Mouse (Mus musculus) gastrocnemius, adult 2 months (tissue): Measurements from ENCODE around the gene Vps11. TPM values are rescaled to one million over a fixed set of nuclear protein-coding genes. Genes with fewer than 3 reads are reported as not detected.

Source experiments
- DNase-seq: peaks from one replicate; pipeline ENCODE4 v3.0.0; 2022
- H3K27ac ChIP-seq: fragments of 200-600 bp; 2 replicates; pipeline ENCODE4 v1.8.1; 2022; ENCODE audit warnings: mild to moderate bottlenecking
- H3K4me3 ChIP-seq: fragments of 200-600 bp; 2 replicates; pipeline ENCODE4 v1.8.1; 2022; ENCODE audit warnings: mild to moderate bottlenecking, moderate library complexity
- CTCF ChIP-seq: fragments of 200-600 bp; IDR thresholded peaks from 2 replicates; pipeline ENCODE4 v1.8.1; 2022; ENCODE audit warnings: antibody characterized with exemption, mild to moderate bottlenecking, moderate library complexity
- intact Hi-C: fragments of 180-260 bp; cut with DNase I; formaldehyde crosslinking; loops from one replicate; pipeline ENCODE4 v1.15.1; 2025
- total RNA-seq, 2 experiments: library from RNA; stranded (reverse); gene quantifications; 2 replicates each; pipeline ENCODE4 v1.2.3; 2021

Vps11 gene
- total RNA-seq, 2 experiments from 2014 or later, result 16.6 to 19.5 TPM

DNA sequence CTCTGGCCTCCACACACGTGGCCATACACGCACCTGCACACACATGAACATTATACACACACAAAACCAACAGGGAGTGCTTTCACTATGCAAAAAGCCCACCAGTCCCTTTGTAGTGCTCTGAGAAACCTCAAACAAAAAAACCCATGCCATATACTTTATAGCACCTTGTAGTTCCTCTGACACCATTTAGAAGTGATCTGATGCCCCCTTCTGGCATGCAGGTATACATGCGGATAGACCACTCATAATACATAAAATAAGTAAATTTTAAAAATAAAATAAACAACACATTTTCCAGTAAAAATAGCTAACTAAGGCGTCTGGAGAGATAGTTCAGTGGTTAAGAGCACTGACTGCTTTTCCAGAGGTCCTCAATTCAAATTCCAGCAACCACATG, 4.3 kb downstream of the Vps11 start:
- no peak overlapping the region for H3K4me3 ChIP-seq
- peak; percentile 52 for TF ChIP-seq CTCF
- no peak for DNase-seq
- no peak overlapping the region for H3K27ac ChIP-seq
- intact Hi-C loops, result loop anchor here (1.0 kb wide), 1 partner anchor 65 kb away; no protein-coding TSS in a partner anchor

DNA sequence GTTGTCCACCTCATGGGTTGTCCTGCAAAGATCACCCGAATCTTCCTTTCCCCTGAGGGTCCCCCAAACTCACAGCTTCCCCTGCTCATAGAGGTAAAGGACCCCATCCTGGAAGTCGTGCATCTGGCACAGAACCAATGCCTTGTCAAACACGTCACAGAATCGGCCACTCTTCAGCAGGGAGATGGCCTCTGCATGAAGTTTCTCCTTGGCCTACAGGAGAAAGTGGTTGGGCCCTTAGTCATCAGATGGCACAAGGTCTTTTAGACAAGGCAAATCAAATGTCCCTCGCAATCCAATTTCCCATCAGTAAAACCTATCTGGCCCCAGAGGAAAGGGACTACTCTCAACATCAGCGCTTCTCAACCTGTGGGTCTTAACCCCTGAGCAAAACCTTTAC, 8.3 kb downstream of the Vps11 start:
- intact Hi-C loops, result no loop called here
- DNase-seq, result no peak
- Histone ChIP-seq H3K27ac (no peak overlapping the region), H3K4me3 (no peak overlapping the region)
- TF ChIP-seq CTCF, result no peak

DNA sequence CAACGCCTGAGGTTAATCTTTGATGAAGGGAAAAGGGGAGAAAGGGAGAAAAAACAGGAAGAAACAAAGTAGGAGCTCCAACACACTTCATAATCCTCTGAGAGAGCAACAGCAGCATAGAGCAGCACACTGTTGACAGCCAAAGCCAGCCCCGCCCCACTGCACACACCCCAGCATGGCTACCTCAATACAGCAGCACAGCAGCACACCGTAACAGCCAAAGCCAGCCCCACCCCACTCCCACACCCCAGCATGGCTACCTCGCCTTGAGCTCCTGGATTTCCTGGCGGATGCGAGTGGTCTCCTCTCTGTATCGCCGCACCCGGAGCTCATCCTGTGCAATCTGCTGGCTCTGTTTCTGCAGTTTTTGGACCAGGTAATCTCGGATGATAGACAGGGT, 9.1 kb downstream of the Vps11 start:
- intact Hi-C loops, result no loop called here
- no peak for TF ChIP-seq CTCF
- no peak for DNase-seq
- Histone ChIP-seq H3K27ac (no peak overlapping the region), H3K4me3 (no peak overlapping the region)

DNA sequence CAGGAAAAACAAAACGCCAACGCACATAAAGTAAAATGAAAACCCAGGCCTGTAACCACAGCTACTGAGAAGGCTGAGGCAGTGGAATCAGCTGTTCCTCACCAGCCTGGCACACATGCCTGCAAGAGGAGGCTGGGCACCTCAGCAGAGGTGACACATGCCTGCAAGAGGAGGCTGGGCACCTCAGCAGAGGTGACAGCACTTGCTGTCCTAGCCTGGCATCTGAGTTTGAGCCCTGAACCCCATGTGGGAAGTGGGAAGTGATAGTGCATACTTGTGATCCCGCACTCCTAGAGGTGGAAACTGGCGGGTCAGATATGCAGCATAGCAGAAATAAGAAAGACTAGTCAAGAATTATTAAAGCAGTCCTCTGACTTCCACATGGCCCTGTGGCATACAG, 10.1 kb downstream of the Vps11 start:
- DNase-seq, result no peak
- Histone ChIP-seq H3K4me3 (no peak overlapping the region), H3K27ac (no peak overlapping the region)
- no peak for TF ChIP-seq CTCF
- intact Hi-C loops, result no loop called here

DNA sequence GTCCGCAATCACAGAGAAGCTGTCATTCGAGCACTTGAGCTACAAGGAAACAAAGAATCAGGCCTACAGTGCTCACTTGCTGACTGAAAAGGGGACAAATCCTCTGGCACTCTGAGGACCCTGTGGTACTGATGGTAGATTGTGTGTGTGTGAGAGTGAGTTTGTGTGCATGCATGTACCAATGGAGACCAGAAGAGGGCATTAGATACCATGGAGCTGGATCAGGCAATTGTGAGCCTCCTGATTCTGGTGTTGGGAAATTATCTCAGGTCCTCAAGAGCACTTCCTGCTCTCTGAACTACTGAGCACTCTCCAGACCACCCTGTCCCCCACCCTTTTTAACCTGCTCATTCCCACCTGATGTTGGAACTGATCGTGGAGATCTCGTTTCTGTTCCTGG, 12.9 kb downstream of the Vps11 start:
- no peak for DNase-seq
- intact Hi-C loops, result no loop called here
- no peak overlapping the region for H3K27ac ChIP-seq
- no peak overlapping the region for H3K4me3 ChIP-seq
- TF ChIP-seq CTCF, result no peak

DNA sequence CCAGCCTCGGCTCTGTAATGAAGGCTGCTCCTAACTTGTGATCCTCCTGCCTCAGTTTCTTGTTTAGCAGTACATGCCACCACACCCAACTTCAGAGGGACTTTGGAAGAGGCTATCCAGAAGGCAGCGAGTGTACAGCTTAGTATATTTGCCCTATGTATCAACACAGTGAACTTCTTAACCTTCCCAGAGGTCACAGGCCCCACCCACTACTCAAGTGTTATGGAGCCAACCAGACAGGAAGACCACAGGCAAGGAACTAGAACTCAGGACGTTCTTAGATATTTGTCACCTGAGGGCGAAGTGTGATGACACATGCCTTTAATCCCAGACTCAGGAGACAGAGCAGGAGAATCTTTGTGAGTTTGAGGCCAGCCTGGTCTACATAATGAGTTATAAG, 13.8 kb downstream of the Vps11 start:
- no peak overlapping the region for H3K4me3 ChIP-seq
- no peak for TF ChIP-seq CTCF
- intact Hi-C loops, result no loop called here
- H3K27ac ChIP-seq, result no peak overlapping the region
- DNase-seq, result no peak

DNA sequence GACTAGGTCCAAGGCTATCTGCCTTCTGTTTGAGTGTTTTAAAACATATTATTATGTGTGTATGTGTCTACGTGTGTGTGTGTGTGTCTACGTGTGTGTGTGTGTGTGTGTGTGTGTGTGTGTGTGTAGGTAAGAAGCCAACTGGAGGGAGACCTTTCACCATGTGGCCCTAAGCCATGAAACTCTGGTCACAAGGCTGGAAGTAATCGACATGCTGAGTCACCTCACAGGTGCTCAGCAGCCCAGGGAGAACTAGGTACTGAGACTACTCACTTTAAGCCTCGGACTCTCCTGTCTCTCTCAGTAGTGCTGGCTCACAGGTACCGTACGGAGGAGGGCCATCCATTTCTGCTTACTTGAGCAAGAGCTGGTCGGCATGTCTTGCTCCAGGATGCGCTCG, 14.3 kb downstream of the Vps11 start:
- no peak overlapping the region for H3K27ac ChIP-seq
- H3K4me3 ChIP-seq, result no peak overlapping the region
- intact Hi-C loops, result no loop called here
- no peak for DNase-seq
- no peak for TF ChIP-seq CTCF

DNA sequence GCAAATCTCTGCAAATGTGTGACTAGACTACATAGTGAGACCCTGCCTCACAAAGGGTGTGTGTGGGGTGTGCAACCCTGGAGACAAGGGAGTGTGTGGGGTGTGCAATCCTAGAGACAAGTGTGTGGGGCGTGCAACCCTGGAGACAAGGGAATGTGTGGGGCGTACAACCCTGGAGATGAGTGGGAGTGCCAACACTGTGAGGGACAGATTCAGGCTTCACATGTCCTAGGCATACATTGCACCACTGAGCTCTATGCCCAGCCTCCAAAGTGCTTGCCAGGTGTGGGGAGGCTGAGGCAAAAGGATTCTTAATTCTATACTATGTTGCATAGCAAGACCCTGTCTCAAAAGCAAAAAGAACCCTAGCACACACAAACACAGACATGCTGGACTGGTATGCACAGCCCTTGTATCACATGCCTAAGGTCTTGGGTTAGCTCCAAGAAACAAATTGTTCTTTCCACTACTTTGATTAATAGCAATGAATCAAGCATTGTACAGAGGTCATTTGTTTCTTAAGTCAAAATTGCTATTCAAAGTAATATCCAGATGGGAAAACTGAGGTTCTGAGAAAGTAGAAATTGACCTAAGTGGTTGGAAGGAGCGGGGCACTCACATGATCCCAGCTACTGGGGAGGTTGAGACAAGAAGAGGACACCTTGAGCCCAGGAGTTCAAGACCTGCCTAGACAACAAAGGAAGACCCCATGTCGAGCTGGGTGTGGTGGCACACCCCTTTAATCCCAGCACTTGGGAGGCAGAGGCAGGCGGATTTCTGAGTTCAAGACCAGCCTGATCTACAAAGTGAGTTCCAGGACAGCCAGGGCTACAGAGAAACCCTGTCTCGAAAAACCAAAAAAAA, 15.7 kb downstream of the Vps11 start:
- no peak for DNase-seq
- Histone ChIP-seq H3K27ac (no peak overlapping the region), H3K4me3 (no peak overlapping the region)
- no peak for TF ChIP-seq CTCF
- intact Hi-C loops, result no loop called here

DNA sequence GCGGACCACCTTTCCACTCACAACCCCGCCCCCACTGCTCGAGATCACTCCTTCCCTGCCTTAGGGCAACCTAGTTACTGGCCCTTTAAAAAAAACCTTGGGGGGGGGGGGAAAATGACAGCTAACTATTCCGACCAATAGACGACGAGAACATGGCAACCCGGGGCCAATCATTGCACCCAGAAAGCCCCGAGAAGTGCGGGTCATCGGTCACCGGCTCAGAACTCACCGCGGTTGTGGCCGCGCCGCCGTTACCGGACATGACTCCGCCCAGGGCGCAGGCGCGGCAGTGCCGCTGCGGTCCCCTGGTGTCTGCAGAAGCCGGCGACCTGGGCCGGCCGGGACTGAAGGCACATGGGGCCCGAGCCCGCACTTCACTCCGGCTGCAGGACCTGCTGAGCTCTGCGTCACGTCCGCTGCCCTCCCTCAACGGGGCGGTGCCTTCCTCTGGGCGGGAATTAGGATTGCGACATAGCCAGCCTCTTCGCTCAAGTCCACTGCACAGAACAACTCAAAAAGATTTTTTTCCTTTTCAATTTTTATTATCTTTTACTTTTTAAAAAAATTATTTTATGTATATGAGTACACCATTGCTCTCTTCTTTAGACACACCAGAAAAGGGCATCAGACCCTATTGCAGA, 17.6 kb downstream of the Vps11 start, which contains the start of gene Hmbs:
Gene Hmbs (minus strand): TSS at position 448 of the 641 bp plus-strand sequence.
- Histone ChIP-seq H3K4me3 (peak within 1 kb of the TSS; percentile 97), H3K27ac (peak within 1 kb of the TSS; percentile 100)
- peak; percentile 94 for DNase-seq
- intact Hi-C loops, result no loop called here
- no peak for TF ChIP-seq CTCF

DNA sequence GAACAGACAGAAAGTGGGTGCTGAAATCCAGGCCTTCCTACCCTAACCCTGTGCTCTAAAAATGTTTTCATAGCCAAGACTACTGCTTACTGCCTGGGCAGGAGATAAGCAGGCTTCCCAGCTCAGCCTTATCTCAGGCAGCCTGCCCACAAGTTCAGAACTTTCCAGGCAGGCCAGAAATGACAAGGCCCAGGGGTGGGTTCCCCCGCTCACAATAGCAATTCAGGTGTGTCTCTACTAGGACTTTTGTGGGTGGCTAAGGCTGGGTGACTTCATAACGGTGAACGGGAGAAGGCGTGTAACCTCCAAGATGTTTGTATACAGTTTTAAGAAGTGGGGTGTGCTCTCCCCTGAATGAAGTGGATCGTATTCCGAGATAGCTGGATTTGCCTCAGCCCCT, 18.2 kb downstream of the Vps11 start:
- peak overlapping the region; percentile 100 for H3K27ac ChIP-seq
- H3K4me3 ChIP-seq, result peak overlapping the region; percentile 97
- TF ChIP-seq CTCF, result no peak
- DNase-seq, result no peak
- intact Hi-C loops, result no loop called here

DNA sequence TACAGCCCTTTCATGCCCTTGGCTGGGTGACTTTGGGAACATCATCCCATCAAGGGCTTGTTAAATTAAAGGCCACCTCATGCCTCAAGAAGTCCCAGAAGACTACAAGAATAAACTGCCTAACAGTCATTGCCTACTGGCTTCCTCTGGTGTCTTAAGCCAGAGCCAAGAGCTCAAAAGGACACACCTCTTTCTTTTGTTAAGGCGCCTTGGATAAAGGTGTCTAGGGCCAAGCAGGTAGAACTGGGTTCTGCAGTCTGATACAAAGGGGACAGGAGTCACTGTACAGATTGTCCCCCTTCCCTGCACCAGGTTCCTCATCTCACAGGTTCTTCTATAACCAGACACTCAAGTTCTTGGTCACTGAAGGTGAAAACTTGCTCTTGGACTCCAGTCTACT, 18.9 kb downstream of the Vps11 start:
- intact Hi-C loops, result no loop called here
- peak overlapping the region; percentile 100 for H3K27ac ChIP-seq
- H3K4me3 ChIP-seq, result peak overlapping the region; percentile 97
- DNase-seq, result no peak
- TF ChIP-seq CTCF, result no peak

DNA sequence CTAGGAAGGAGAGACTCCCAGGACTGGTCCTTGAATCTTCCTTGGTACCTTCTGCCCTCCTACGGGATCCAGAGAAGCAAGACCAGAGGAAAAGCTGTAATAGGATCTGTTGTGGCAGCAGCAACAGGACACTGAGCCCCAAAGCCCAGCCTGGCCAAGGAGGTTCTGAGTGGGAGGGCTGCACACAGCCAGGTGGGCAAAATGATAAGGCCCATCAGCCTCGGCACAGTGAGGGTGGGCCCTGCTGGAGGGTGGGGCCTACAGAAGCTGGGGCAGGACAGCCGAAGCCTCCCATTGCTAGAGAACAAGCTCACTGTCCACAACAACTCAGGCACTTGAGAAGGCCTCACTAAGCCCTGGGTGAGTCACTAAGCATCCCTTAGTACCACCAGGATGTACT, 19.3 kb downstream of the Vps11 start:
- TF ChIP-seq CTCF, result no peak
- DNase-seq, result no peak
- Histone ChIP-seq H3K4me3 (peak overlapping the region; percentile 97; the same call in 1 of the 2 replicates), H3K27ac (no peak overlapping the region)
- intact Hi-C loops, result no loop called here

DNA sequence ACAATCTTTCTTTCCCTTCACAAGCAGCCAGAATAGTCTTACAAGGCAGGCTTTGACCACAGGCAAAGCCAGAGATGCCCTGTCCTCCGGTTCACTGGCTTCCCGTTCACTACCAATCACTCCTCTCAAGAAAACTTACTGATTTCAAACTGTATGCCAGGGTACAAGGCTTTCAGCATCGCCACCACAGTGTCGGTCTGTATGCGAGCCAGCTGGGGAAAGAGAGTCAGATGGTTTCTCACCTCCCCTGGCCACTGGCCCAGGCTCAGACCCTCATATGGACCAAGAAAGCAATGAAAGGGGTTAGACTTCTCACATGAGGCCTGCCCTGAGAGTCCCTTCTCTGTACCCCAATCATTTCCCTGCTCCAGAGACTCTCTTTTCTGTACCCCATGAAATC, 20.0 kb downstream of the Vps11 start:
- intact Hi-C loops, result no loop called here
- no peak for DNase-seq
- H3K27ac ChIP-seq, result no peak overlapping the region
- no peak overlapping the region for H3K4me3 ChIP-seq
- TF ChIP-seq CTCF, result no peak
